Mouse (Mus musculus) liver, adult (tissue): ENCODE measurements around the gene Prkce.

Experiments used
- GATA4 ChIP-seq: IDR thresholded peaks from 2 replicates; pipeline ENCODE4 v1.6.1; 2014; ENCODE audit warnings: mild to moderate bottlenecking, low read length; ENCODE audit not compliant: insufficient replicate concordance

The Prkce gene

GRCm38 (mm10) chr17:86667836-86668600 is 500.4 kb downstream of the Prkce start:
- 0 out of 2 replicates have a peak, but pooled peaks have one; percentile 43 for TF ChIP-seq GATA4

- TF ChIP-seq GATA4 = no peak
Measured at GRCm38 (mm10) chr17:86669641-86670373, 502.2 kb downstream of the Prkce start.

GRCm38 (mm10) chr17:86670731-86671130 is 503.1 kb downstream of the Prkce start:
- no peak for TF ChIP-seq GATA4

- TF ChIP-seq GATA4 = no peak
Measured at GRCm38 (mm10) chr17:86674971-86675370, 507.4 kb downstream of the Prkce start.

GRCm38 (mm10) chr17:86676336-86676735 is 508.8 kb downstream of the Prkce start:
- no peak for TF ChIP-seq GATA4

- peak; percentile 90; the same call in 1 of the 2 replicates for TF ChIP-seq GATA4
Measured at GRCm38 (mm10) chr17:86676909-86677308, 509.3 kb downstream of the Prkce start.

GRCm38 (mm10) chr17:86685263-86685662 is 517.7 kb downstream of the Prkce start:
- no peak for TF ChIP-seq GATA4

- TF ChIP-seq GATA4 = no peak
Measured at GRCm38 (mm10) chr17:86687021-86687420, 519.4 kb downstream of the Prkce start.

- no peak for TF ChIP-seq GATA4
Measured at GRCm38 (mm10) chr17:86690871-86691390, 523.3 kb downstream of the Prkce start.

GRCm38 (mm10) chr17:86697751-86698150 is 530.2 kb downstream of the Prkce start:
- no peak for TF ChIP-seq GATA4

- TF ChIP-seq GATA4 = no peak
Measured at GRCm38 (mm10) chr17:86703336-86703735, 535.8 kb downstream of the Prkce start.

- TF ChIP-seq GATA4 = no peak
Measured at GRCm38 (mm10) chr17:86705236-86705635, 537.7 kb downstream of the Prkce start.

GRCm38 (mm10) chr17:86706467-86706866 is 538.9 kb downstream of the Prkce start:
- no peak for TF ChIP-seq GATA4
